Mouse (Mus musculus): ENCODE measurements around the gene Midn.
A peak's percentile ranks its signal among the peaks of the same experiment; 100 is the strongest.

Midn gene

DNA sequence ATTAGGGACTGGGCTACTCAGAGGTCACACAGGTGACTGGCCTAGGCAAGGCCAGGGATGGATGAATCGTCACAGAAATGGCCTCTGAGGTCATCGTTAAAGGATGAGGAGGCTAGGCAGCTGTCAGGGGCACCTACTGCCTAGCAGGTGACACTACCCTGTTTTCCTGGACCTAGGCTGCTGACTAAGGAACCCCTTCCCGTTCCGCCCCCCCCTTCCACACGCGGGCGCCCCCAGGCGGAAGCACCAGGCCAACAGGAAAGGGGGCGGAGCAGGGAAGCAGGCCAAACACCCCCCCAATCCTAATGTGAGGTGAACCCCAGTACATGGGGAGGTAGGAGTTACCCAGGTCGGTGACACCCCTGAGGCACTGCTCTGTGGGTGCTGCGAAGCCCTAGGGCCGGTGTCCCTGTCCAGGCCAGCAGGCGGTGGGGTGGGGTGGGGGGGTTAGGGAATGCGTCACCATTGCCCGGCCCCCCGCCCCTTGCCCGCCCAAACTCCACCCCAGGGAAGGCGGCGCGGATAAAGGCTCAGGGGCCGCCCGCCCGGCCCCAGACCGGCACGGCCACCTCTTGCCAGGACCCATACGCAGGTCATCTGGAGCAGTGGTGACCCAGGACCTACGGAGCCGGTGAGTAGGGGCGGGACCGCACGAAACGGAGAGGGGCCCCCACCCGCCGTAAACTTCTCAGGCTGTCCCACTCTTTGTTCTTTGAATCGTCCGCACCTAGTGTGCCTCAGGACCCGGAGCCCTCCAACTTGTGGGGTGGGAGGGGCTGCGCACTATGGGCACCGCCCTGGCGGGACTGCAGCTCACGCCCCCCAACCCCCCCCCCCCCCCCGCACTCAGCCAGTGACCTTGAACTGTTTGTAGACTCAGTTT lies at the start of gene Midn:
Gene Midn (plus strand): TSS at position 554 of the 883 bp plus-strand sequence.
- DNase-seq, result no peak

- no peak for DNase-seq
Measured at GRCm38 (mm10) chr10:80098630-80099029, 49.4 kb upstream of the Midn start.

DNA sequence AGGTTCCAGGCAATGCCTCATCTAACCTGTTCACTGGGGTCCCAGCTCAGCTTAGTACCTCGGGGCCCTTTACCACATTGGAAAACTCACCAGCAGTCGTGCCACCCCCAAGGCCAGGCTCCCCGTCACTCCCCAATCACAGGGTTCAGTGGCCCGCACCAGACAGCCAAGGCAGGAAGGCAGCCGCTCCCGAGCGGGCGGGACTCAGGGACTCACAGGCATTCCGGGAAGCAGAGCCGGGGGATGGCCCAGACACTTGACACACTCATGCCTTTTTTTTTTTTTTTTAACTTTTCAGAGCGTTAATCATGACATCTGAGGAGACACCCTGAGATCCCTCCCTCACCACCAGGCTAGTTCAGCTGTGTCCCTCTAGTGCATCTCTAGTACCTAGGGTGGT lies 47.1 kb upstream of the Midn start:
- no peak for DNase-seq

DNA sequence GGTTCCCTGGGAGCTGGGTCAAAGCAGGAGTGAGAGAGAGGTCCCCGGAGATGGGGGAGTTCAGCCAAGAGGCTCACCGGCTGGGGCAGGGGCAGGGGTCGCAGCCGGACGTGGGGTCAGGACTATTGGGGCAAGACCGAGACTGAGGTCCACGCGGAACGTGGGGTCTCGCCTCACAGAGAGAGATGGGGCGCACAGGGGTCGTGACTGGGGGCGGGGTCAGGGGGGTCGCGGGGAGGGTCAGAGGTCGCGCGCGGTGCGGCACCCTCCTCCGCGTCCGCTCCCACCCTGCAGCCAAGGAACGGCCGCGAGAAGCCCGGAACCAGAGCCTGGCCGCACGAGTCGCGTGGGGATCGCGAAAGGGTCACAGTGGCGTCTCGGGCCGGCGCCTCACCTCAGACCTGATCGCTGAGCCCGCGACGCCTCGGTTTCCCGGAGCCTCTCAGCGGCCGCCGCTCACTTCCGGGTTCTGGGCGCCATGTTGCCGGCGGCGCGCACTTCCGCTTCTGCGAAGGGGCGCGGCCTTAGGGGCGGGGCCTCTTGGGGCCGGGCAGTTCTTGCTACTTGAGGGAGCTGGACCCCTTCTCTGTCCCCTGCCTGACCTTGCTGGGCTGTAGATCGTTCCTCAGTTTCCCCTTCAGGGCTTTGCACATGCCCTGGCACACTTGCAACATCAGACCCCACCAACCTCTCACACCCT lies 45.7 kb upstream of the Midn start:
- peak; percentile 83 for DNase-seq

GRCm38 (mm10) chr10:80103032-80103431 lies 45.0 kb upstream of the Midn start:
- DNase-seq, result no peak

DNA sequence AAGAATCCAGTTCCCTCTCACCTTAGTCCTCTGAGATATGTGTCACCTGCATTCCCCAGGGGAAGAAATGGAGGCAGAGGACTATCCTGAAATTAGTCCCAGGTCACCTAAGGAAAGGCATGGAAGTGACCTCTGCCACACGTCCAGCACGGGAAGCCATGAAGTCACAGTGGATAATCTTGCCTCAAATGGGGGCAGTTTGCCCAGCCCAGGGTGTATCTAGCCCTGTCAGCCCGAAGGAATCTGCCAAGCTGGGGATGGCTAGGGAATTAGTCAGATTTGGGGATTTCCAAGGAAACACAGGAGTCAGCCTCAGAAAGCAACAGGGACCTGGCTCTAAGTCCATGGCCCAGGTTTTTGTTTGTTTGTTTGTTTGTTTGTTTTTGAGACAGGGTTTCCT lies 43.9 kb upstream of the Midn start:
- DNase-seq, result no peak

DNA sequence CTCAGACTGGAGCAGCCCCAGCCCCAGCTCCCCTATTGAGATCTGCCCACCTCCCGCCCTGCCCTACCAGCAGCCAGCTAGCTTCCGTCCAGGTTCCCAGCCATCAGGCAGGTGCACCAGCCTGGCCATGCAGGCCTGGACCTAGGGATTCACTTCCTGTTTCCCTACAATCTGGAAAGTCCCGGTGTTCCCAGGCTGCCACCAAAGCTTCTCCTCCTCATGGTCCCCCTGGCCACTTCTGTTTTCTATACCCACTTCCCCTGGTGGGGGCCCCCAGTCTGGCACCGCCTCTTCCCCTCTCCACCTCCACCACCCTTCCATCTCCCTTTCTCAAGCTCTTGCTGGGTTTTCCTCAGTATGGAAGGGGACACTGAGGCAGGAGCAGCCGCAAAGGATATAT lies 42.6 kb upstream of the Midn start, which contains the start of gene Sbno2:
Gene Sbno2 (minus strand): TSS at position 112 of the 400 bp plus-strand sequence.
- DNase-seq, result no peak

DNA sequence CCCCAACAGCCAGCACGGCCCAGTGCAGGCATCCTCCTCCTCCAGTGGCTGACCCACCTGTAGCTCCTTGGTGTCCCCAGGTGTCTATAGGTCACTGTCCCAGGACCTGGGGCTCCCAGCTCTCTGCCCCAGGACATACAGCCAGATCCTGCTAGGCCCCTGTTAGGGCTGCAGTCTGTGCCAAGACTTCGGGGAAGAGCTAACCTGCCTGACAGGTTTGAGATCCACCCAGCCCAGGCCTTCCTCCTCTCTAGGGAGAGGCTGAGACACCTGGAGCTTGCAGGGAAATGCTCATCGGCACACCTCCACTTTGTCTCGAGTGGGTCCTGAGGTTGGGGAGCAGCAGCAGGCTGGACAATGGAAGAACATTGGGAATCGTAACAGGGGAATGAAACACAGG lies 42.1 kb upstream of the Midn start:
- no peak for DNase-seq

DNA sequence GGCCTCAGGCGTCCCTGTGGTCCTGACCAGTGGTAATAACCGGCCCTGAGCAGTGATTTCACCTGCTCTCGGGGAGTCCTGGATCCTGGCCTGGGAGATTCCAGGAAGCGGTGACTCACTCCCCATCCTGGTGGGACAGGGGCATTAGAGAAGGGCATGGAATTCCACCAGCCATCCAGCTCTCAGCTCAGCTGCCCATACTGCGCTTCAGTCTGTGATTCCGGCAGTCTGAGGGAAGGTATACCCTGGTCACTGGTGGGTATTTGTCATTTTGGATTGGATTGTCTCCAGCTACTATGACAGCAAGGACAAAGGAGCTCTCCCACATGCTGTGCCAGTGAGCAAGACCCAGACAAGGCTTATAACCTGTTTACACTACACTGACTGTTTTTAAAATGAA lies 40.4 kb upstream of the Midn start:
- DNase-seq, result no peak

DNA sequence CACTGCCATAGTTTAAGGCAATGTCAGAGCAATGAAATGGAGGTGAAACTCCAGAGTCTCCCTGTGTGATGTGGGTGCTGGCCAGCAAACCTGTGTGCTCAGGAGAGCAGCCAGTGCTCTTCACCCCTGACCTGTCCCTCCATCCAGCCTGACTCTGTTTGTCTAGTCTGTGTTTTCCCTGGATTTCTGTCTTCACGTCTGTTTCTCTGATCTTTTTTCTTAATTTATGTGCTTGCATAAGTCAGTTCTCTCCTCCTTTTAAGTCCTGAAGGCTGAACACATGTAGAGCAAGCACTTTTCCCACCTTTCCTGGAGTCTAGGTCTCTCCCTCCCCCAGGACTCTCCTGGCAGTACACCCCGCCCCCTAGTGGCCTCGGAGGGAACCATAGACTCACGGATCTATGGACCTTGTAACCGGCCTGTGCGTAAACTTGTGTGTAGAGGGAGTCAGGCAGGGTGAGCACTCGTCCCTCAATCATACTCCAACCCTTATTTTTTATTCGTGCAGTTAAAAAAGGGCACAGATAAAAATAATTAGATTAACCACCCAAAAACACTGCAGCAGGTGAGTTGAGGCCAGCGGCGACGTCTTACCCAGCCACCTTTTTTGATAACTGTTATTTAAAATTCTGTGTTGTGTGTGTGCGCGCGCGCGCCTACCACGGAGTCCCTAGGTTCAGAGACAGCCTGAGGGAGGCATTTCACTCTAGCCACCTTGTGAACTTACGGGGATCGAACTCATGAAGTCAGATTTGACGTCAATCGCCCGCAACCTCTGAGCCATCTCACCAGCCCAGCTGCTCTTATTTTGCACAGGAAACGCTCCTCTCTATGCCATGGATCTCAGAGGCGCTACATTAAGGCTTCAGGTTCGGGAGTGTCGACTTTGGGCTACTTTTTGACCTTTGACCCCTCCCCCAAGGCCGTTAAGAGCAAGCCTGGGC lies 33.5 kb upstream of the Midn start:
- DNase-seq, result peak; percentile 78

- DNase-seq, result peak; percentile 99
Measured at GRCm38 (mm10) chr10:80115290-80115943, 32.7 kb upstream of the Midn start, which contains the start of gene Stk11. Gene Stk11 (plus strand): TSS chr10:80115803.

DNA sequence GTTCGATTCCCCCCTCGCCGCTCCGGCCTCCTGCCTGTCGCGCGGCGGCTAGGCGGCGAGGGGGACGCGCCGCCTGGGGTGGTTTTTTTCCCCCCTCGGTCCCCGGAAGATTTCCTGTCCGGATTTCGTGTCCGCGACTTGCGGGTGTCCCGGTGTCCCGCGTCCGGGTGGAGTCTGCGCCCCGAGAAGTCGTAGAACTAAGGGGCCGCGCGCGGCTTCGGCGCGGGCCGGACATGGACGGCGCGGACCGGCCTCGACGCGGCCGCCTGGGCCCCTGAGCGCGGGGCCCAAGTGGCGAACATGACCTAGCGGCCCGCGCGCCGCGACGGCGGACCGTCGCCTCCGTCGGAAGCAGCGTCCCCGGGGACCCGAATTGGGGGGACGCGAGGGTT lies 32.1 kb upstream of the Midn start:
- no peak for DNase-seq

GRCm38 (mm10) chr10:80116563-80116926 lies 31.5 kb upstream of the Midn start:
- no peak for DNase-seq

GRCm38 (mm10) chr10:80116927-80117691 lies 31.0 kb upstream of the Midn start:
- DNase-seq, result no peak

DNA sequence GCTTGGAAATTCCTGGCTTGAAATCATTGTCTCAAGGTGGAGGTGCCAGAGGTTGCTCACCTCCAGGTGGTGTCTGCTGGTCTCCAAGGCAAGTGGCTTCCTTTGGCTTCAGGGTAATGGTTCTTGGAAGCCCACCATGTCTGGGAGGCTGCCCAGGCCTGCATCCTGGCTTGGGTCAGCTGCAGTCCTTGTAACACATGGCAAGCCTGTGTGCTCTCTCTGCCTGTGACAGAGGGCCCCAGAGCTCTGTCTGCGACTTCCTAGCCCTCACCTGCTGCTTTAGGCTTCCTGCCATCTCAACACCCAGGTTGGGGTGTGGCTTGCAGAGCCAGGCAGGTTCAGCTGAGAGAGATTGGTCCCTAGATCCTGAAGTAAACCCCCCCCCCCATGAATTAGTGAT lies 30.3 kb upstream of the Midn start:
- DNase-seq, result no peak

DNA sequence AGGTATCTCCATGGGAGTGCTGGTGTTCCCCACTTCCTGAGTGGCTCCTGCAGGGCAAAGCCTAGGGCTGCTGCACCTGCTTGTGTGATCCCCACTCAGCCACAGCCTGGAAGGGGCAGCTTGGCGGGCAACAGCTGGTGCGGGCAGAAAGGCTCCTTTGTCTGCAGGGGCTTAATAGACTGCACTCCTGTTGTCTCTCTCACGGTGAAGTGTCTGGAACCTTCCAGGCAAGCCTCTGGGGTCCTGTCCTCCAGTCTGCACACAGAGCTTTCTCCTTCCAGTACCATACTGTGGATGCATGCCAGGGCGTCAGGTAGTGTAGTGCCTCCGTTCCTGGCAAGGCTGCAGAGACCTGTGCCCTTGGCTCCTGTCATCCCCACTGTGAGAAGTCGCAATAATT lies 29.5 kb upstream of the Midn start:
- no peak for DNase-seq

DNA sequence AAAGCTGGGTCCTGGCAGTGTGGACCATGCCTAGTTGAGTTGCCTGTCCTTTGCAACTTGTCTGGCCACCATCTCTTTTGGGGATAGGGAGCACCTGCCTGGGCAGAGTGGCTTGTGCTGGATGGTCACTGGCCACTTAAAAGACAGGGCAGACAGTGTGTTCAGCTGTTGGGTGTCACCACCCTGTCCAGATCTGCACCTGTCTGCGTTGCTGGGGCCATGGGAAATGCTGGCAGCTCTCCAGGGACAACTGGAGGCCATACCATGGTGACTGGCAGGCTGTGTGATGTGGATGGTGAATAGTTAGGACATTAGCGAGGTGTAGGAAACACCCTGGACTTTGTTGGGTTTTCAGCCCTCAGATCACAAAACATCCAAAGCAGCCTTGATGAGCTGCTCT lies 27.9 kb upstream of the Midn start:
- no peak for DNase-seq

GRCm38 (mm10) chr10:80121639-80122038 lies 26.4 kb upstream of the Midn start:
- no peak for DNase-seq

DNA sequence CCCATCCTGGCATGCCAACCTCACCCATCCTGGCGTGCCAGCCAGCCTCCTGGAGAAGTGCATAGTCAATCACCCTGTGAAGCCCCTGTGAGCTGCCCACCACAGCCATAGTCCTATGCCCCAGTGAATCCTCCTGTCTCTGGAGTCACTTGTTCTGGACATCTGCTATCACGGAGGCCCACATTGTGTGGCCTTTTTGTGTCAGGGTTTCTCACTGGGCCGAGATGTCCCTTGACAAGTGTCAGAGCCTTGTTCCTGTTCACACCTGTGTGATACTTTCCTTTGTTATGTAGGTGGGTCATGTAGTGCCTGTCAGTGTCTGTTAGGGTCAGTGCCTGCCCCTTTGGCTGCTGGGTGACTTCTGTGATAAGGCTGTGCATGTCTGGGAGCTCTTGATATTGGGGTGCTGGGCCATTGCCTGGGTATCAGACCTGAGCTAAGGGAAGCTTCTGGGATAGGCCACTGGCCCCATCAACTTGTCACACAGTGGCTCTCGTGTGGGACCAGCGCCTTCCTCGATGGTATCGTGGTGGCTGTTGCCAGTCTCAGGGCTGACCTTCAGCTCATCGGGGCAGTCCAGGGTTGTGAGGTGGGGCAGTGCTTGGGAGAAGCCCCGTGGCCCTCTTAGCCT lies 24.0 kb upstream of the Midn start:
- DNase-seq, result no peak

DNA sequence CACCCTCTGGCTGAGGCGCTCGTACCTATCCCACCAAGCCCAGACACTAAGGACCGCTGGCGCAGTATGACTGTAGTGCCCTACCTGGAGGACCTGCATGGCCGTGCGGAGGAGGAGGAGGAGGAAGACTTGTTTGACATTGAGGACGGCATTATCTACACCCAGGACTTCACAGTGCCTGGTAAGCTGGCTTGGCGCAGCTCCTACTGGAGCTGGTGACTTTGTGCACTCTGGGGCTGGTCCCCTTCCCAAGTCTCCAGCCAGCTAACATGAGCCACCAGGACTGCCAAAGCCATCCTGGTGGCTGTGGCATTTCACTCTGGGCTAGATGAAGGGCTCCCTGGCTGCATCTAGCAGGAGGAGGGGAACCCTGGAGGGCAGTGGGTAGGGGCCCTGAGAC lies 20.2 kb upstream of the Midn start:
- DNase-seq, result no peak

DNA sequence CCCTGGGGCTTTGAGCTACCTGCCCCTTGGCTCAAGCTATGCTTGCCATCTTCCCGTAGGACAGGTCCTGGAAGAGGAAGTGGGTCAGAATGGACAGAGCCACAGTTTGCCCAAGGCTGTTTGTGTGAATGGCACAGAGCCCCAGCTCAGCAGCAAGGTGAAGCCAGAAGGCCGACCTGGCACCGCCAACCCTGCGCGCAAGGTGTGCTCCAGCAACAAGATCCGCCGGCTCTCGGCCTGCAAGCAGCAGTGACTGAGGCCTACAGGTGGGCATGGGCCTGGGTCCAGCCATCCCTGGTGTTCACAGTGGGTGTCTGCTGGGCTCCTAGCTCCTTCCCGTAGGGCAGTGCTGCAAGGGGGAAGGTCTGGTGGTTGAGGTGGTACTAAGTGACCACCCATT lies 18.2 kb upstream of the Midn start:
- no peak for DNase-seq

All from right cerebral cortex, postnatal 25 days (tissue).